Mouse (Mus musculus) heart, postnatal 0 days (tissue): ENCODE results near the gene Lcorl.

Experiments used
- CTCF ChIP-seq: IDR thresholded peaks from 2 replicates; pipeline ENCODE4 v1.5.1; 2016; ENCODE audit warnings: antibody characterized with exemption, control low read depth, low read depth
- EP300 ChIP-seq: IDR thresholded peaks from 2 replicates; pipeline ENCODE4 v1.6.1; 2016; ENCODE audit warnings: antibody characterized with exemption, low read depth

- TF ChIP-seq EP300 (no peak), CTCF (no peak)
Measured at GRCm38 (mm10) chr5:45903246-45903645, 45.8 kb upstream of the Lcorl start.
